Comparison of ENCODE assay signal across 11 mouse cellular contexts in the genomic region with DNA sequence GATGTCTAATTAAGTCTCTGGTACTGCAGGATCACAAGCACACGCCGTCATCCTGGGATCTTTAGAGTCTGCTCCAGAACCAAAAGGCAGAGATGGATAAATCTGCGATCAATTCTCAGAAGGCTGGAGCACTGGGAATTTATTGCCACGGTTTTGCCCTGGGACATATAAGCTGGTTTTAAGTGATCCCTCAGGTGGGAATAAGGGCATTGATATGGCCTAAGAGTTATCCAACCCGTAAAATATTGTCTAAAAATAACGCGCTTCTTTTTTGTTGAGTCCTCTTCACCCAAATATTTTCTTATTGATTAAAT.
DNase-seq lines count a peak whose midpoint lies in the region; ATAC-seq and TF ChIP-seq lines count a peak whose summit lies in the region.
"Had no signal": no experiment of that assay in that cellular context is flagged by ENCODE, and none has a peak within 500 bp of the region (broad histone marks: within the 10 kb centered on the region; RNA-seq: fewer than 3 reads in every experiment).

No protein-coding gene starts in this region.

- no peaks in the 10 kb centered on the region for H3K36me3 ChIP-seq in forebrain, embryonic 13.5 days (ENCODE audit: poor library complexity, severe bottlenecking)
- no peaks in the 10 kb centered on the region for H3K36me3 ChIP-seq in forebrain, embryonic 10.5 days (replicated peaks)
- H3K36me3 ChIP-seq in intestine, embryonic 14.5 days (ENCODE audit: control insufficient read depth, insufficient read depth, low read length): no peaks in the 10 kb centered on the region
- no peaks in the 10 kb centered on the region for H3K36me3 ChIP-seq in intestine, postnatal 0 days (ENCODE audit: control insufficient read depth, insufficient read depth)
- no peaks in the 10 kb centered on the region for H3K36me3 ChIP-seq in embryonic facial prominence, embryonic 15.5 days
- no peaks in the 10 kb centered on the region for H3K36me3 ChIP-seq in limb, embryonic 14.5 days (ENCODE audit: control insufficient read depth, insufficient read depth, low read length)

- no peak overlapping the region for H3K9ac ChIP-seq in forebrain, embryonic 13.5 days
- no peak overlapping the region for H3K9ac ChIP-seq in intestine, embryonic 14.5 days (ENCODE audit: low read length)
- no peak overlapping the region for H3K9ac ChIP-seq in intestine, postnatal 0 days (ENCODE audit: low read depth, low read length)
- no peak overlapping the region for H3K9ac ChIP-seq in embryonic facial prominence, embryonic 15.5 days
- no peak overlapping the region for H3K9ac ChIP-seq in limb, embryonic 14.5 days (ENCODE audit: low read depth, low read length, severe bottlenecking)

- H3K4me1 ChIP-seq in forebrain, embryonic 13.5 days: peaks cover 15% of the 10 kb centered on the region; the same call in 1 of the 2 replicates
- H3K4me1 ChIP-seq in forebrain, embryonic 10.5 days: peaks cover 24% of the 10 kb centered on the region
- 0 out of 2 replicates have a peak, but pooled peaks cover 5% of the 10 kb centered on the region for H3K4me1 ChIP-seq in intestine, embryonic 14.5 days (replicated peaks; ENCODE audit: control insufficient read depth, insufficient read depth, low read length)
- H3K4me1 ChIP-seq in intestine, postnatal 0 days (replicated peaks; ENCODE audit: control insufficient read depth, insufficient read depth, low read length): no peaks in the 10 kb centered on the region
- H3K4me1 ChIP-seq in embryonic facial prominence, embryonic 15.5 days: 0 out of 2 replicates have a peak, but pooled peaks cover 4% of the 10 kb centered on the region
- H3K4me1 ChIP-seq in limb, embryonic 14.5 days (ENCODE audit: control insufficient read depth, insufficient read depth, low read length): peaks cover 19% of the 10 kb centered on the region

- ATAC-seq in forebrain, embryonic 13.5 days: no peak
- no peak for ATAC-seq in intestine, embryonic 14.5 days (replicated peaks; ENCODE audit: low FRiP score, low TSS enrichment, low read depth)
- ATAC-seq in intestine, postnatal 0 days: no peak
- no peak for ATAC-seq in embryonic facial prominence, embryonic 15.5 days (ENCODE audit: insufficient number of reproducible peaks, low FRiP score, low TSS enrichment, low read depth)
- no peak for ATAC-seq in limb, embryonic 14.5 days (ENCODE audit: low FRiP score, low read depth)

- no peak for TF ChIP-seq POLR2A in limb, embryonic 14.5 days (IDR thresholded peaks at IDR 0.05; ENCODE audit: borderline replicate concordance, extremely low read depth, insufficient read depth, insufficient read length)

- 71% methylated on average over 7 of the region's 7 CpGs for WGBS in forebrain, embryonic 13.5 days
- WGBS in forebrain, embryonic 10.5 days: 84% methylated on average over 7 of the region's 7 CpGs
- 83% methylated on average over 7 of the region's 7 CpGs for WGBS in intestine, embryonic 14.5 days
- WGBS in intestine, postnatal 0 days: 88% methylated on average over 7 of the region's 7 CpGs
- 49% methylated on average over 7 of the region's 7 CpGs for WGBS in embryonic facial prominence, embryonic 15.5 days
- 49% methylated on average over 7 of the region's 7 CpGs for WGBS in limb, embryonic 14.5 days

- H3K9me3 ChIP-seq in forebrain, embryonic 13.5 days (replicated peaks): no peaks in the 10 kb centered on the region
- no peaks in the 10 kb centered on the region for H3K9me3 ChIP-seq in forebrain, embryonic 10.5 days
- no peaks in the 10 kb centered on the region for H3K9me3 ChIP-seq in intestine, embryonic 14.5 days (ENCODE audit: control insufficient read depth, low read length)
- no peaks in the 10 kb centered on the region for H3K9me3 ChIP-seq in intestine, postnatal 0 days (ENCODE audit: control insufficient read depth)
- H3K9me3 ChIP-seq in embryonic facial prominence, embryonic 15.5 days (replicated peaks): no peaks in the 10 kb centered on the region
- H3K9me3 ChIP-seq in limb, embryonic 14.5 days (ENCODE audit: control insufficient read depth, low read length): no peaks in the 10 kb centered on the region

- H3K4me2 ChIP-seq in forebrain, embryonic 13.5 days: peak overlapping the region; percentile 51
- peak overlapping the region; percentile 29; the same call in 1 of the 2 replicates for H3K4me2 ChIP-seq in intestine, embryonic 14.5 days (ENCODE audit: low read length)
- H3K4me2 ChIP-seq in intestine, postnatal 0 days (replicated peaks; ENCODE audit: low read depth): no peak overlapping the region
- H3K4me2 ChIP-seq in embryonic facial prominence, embryonic 15.5 days (replicated peaks): peak overlapping the region; percentile 13; the same call in 1 of the 2 replicates
- peak overlapping the region; percentile 55 for H3K4me2 ChIP-seq in limb, embryonic 14.5 days (replicated peaks; ENCODE audit: low read depth, low read length, severe bottlenecking)

- H3K27ac ChIP-seq in forebrain, embryonic 13.5 days: no peak overlapping the region
- H3K27ac ChIP-seq in forebrain, embryonic 10.5 days: no peak overlapping the region
- no peak overlapping the region for H3K27ac ChIP-seq in intestine, embryonic 14.5 days (ENCODE audit: low read depth)
- no peak overlapping the region for H3K27ac ChIP-seq in intestine, postnatal 0 days (ENCODE audit: low read depth, low read length)
- no peak overlapping the region for H3K27ac ChIP-seq in embryonic facial prominence, embryonic 15.5 days (replicated peaks)
- no peak overlapping the region for H3K27ac ChIP-seq in limb, embryonic 14.5 days (replicated peaks; ENCODE audit: low read depth, low read length)

- no peaks in the 10 kb centered on the region for H3K27me3 ChIP-seq in forebrain, embryonic 13.5 days
- no peaks in the 10 kb centered on the region for H3K27me3 ChIP-seq in forebrain, embryonic 10.5 days (ENCODE audit: poor library complexity, severe bottlenecking)
- no peaks in the 10 kb centered on the region for H3K27me3 ChIP-seq in intestine, embryonic 14.5 days (replicated peaks; ENCODE audit: control insufficient read depth, insufficient read depth, low read length)
- H3K27me3 ChIP-seq in intestine, postnatal 0 days (replicated peaks; ENCODE audit: control insufficient read depth, insufficient read depth, low read length): no peaks in the 10 kb centered on the region
- no peaks in the 10 kb centered on the region for H3K27me3 ChIP-seq in embryonic facial prominence, embryonic 15.5 days
- H3K27me3 ChIP-seq in limb, embryonic 14.5 days (ENCODE audit: control insufficient read depth, insufficient read depth, low read length): no peaks in the 10 kb centered on the region

- no peak for DNase-seq in forebrain, embryonic 10.5 days (ENCODE audit: extremely low spot score, low spot score)
- DNase-seq in intestine, embryonic 14.5 days (ENCODE audit: low spot score): no peak
- DNase-seq in limb, embryonic 14.5 days (ENCODE audit: low spot score): no peak
- no peak for DNase-seq in right cerebral cortex, postnatal 4 days
- DNase-seq in embryo, embryonic 11 days: no peak
- DNase-seq: cerebellum, adult 2 months; right cerebral cortex, postnatal 14 days; thymus, postnatal 14 days had no signal

- no peak for TF ChIP-seq CTCF in intestine, postnatal 0 days (IDR thresholded peaks at IDR 0.05; ENCODE audit: low read depth)

- no peak overlapping the region for H3K4me3 ChIP-seq in forebrain, embryonic 13.5 days
- H3K4me3 ChIP-seq in forebrain, embryonic 10.5 days: no peak overlapping the region
- H3K4me3 ChIP-seq in intestine, embryonic 14.5 days (ENCODE audit: low read depth, low read length): no peak overlapping the region
- H3K4me3 ChIP-seq in intestine, postnatal 0 days (ENCODE audit: low read depth, low read length): no peak overlapping the region
- H3K4me3 ChIP-seq in embryonic facial prominence, embryonic 15.5 days (replicated peaks): no peak overlapping the region
- H3K4me3 ChIP-seq in limb, embryonic 14.5 days (replicated peaks; ENCODE audit: low read length): peak overlapping the region; percentile 25
